Mouse (Mus musculus): ENCODE results near the gene Cd82.

Gene Cd82

DNA sequence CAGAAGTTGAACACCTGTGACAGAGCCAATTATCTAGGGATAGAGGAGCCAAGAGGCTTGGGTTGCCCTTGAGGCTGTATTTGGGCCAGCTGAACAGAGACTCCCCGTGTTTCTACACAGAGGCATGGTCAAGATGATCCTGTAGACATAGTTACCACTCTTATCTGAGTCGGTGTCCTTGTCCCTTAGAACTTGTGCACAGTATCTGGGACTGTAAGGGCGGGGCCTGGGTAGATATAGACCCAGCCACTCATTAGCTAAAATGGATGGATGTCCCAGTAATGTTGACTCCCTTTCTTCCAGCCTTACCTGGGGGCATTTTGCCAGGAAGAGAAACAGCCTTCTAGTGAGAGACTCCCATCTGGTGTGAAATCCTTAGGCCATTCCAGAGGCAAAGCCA is 3.4 kb upstream of the Cd82 start:
- no peak for DNase-seq (ENCODE audit: low spot score in 2 of 2)

GRCm38 (mm10) chr2:93461869-93462714 is 848 bp downstream of the Cd82 start:
- peak; percentile 63 to 75 for DNase-seq (ENCODE audit: low spot score in 2 of 2)

DNA sequence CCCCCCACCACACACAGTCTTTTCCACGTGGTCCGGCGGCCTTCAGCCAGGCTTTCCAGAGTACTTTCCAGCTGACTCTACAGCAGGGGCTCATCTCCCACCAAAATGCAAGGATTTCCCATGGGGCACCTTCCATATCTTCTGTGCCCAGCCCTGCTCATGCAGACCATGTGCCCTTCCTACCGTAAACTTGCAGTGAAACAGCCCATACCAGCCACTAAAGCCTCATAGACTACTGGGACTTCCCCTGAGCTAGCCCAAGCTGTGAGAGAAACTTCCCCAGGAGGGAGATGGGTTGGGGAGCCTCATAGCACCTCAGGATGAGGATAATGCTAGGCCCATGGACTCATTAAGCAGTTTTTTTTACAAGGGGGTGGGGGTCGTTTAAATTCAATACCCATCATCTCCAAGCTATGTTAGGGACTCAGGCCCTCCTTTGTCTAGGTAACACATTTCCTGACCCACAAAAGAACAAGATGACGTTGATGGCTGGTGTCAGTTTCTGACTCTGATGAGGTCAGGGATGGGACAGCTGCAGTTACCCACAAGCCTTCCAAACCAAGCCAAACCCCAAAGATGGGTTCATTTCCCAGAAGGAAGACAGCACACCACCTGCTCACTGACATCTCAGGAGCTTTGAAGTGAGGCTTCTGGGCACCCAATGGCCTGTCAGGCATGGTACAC is 2.0 kb downstream of the Cd82 start:
- no peak for DNase-seq (ENCODE audit: low spot score in 2 of 2)

DNA sequence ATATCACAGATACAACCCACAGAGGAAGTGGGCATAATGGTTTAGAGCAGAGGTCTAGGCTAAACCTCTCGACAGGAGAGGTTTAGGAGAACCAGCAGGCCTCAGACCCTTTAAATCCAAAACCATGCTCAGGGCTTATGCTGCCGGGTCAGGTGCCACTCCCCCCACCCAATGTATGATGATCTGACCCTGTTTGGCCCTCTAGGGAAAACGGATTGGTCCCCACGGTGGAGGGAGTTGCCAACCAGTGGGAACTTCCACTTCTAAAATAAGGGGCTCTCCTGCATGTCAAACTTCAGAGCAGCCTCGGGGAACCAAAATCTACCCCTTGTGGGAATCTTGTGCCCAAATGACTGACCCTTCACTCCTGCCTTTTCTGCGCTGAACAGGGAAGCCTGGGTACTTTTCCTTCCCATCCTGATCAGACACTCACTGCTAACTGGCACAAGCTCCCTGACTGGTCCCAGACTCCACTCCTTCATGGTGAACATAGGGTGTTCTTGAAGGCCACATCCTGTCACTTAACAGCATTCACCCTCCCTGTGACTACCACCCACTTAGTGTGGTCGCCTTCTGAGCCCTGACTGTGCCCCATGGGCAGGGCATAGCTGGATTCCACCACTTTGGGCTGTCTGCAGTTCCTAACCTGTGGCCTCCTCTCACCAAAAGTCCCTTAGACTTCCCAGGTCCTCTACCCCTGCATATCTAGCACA is 3.6 kb downstream of the Cd82 start:
- no peak for DNase-seq (ENCODE audit: low spot score in 2 of 2)

GRCm38 (mm10) chr2:93458332-93459207 is 4.4 kb downstream of the Cd82 start:
- DNase-seq (ENCODE audit: low spot score in 2 of 2), result no peak

DNA sequence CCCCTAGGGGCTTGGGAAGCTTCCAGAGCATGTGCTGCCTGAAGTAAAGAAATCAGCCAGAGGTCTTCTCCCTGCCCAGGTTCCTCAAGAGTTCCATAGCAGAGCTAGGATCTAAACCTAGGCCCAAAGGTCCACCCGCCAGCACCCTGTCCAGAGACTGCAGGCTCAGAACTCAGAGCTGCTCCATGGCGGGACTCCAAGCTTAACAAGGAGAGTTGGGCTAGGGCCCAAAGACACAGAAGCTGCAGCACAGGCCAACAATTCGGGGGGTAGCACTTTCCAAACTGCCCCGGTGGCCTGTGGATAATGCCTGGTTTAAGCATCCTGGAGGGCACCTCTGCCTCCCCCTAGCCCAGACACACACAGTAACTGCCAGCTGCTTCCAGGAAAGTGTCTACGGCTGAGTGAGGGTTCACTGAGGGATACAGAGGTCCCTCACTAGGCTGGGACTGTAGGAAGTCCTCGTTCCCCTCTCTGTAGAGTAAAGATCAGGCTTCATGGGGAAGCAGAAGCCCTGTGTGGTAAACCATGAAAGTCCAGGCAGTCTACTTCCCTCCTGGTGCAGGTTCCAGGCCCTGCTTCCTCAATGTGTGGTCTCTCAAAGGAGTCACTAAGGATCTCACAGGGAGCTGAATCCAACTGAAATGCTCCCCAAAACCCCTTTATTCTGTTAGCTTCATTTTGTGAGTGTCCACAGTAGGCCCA is 5.4 kb downstream of the Cd82 start:
- no peak for DNase-seq (ENCODE audit: low spot score in 2 of 2)

- DNase-seq (ENCODE audit: low spot score in 2 of 2), result no peak
Observed at GRCm38 (mm10) chr2:93456140-93456539, 6.8 kb downstream of the Cd82 start.

DNA sequence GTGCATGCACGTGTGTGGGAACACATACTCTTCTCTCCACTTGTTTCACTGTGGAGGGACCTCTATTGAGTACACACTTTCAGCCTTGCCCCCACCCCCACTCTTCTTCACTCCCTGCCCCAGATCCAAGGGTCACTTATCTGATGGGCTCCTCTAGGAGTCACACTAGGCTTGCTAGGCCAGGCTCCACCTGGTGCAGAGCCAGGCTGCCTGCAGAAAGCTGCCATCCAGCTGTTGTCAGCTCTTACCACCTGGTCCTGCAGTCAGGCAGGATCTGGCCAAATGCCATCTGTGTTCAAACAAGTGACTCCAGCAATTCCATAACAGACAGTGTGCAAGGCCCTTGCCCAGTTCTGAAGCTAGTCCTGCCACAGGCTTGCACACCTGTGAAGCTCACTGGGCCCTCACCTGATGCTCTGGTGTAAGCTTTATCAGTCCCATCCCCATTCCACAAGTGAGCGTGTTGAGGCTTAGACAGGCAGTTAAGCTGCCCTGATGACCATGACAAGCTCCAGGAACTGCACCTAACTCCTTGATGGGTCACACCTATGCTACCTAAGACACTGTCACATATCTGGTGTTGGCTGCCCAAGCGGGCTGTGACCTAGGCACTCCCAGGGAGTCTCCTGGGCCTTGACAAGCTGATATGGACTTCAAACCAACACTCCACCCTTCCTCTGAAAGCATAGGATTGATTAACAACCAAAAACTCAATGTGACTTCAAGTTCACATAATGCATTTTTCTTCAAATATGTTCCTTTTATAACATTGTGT is 7.9 kb downstream of the Cd82 start:
- no peak for DNase-seq (ENCODE audit: low spot score in 2 of 2)

DNA sequence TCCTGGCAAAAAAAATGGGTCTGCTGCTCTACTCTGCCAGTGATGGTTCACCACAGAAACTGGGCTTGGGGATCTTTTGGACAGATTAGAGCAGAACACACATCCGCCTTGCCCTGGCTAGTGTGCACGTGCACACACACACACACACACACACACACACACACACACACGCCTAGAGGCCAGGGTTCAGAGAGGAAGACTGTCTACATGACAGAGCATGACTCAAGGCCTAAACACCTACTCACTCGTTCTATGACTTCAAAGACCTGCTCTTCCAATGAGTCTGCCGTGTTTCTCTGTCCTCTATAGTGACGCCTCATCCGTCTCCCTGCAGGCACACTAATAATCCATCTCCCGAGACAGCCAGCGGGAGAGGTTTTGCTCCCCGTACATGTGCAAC is 8.6 kb downstream of the Cd82 start:
- no peak for DNase-seq (ENCODE audit: low spot score in 2 of 2)

- no peak for DNase-seq (ENCODE audit: low spot score in 2 of 2)
Observed at GRCm38 (mm10) chr2:93453046-93453445, 9.9 kb downstream of the Cd82 start.

DNA sequence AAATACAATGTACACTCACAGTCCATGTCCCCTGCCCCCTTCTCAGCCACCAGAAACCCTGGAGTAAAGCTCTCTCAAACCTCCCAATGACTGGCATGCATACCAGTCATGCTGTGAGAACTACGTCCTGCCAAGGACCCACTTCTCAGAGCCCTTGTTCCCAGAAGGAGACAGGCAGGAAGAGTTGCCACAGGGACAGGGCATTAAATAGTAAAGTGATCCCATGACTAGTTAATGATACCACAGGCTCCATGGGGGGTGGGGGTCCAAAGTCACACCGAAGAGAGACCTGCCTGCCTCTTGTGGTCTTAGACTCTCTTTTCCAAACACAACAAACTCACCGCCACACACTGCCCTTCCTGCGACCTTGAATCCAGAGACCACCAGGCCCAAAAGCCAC is 10.4 kb downstream of the Cd82 start:
- no peak for DNase-seq (ENCODE audit: low spot score in 2 of 2)

- DNase-seq (ENCODE audit: low spot score in 2 of 2), result no peak
Observed at GRCm38 (mm10) chr2:93452057-93452456, 10.9 kb downstream of the Cd82 start.

DNA sequence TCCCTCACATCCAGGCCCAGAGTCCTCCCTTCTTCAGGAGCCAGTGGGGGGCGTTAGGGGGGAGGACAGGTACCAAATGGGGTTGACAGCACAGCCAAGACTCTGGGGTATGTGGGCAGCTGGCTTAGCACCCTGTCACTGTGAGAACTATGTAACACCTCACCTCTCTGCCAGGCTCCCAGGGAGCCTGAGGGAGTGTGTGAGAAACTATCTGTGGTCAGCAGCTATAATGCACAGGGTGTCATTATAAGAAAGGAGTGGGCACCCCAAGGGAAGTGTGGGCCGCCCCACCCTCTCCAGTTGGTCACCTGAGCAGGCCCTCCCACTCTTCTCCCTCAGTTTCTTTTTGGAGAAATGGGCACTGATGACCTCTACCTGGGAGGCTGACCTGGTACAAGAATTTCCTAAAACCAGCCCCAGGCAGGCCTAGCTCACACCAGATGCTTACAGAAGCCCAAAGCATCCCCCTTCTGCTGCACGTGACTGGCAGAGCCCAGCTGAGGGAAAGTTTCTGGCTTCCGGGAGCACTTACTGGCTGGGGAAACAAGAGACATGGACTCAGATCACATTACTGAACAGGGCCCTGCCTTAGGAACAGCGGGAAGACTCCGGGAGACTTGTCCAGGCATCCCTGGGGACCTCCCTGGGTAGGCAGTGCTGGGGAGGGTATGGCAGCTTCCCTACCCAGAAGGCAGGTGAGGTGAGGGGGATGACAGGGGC is 11.6 kb downstream of the Cd82 start:
- DNase-seq (ENCODE audit: low spot score in 2 of 2), result no peak

DNA sequence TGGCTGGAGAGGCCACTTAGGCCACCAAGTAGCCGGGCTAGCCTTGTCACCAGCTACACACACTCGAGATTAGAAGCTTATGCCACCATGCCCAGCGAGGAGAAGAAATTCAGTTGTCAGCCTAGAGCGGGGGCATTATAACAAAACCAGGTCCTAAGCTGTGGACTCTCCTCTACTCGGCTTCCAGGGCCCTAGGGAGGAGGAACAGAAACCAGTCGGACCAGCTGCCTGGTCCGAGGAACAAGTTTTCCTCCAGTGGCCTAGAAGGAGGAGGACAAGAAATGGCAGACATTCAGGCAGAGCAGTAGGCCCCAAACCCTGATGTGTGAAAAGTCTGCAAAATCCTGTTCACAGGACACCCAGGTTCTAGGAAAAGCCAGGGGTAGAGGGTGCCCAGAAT is 12.2 kb downstream of the Cd82 start:
- no peak for DNase-seq (ENCODE audit: low spot score in 2 of 2)

- DNase-seq (ENCODE audit: low spot score in 2 of 2), result no peak
Observed at GRCm38 (mm10) chr2:93449657-93450056, 13.3 kb downstream of the Cd82 start.

DNA sequence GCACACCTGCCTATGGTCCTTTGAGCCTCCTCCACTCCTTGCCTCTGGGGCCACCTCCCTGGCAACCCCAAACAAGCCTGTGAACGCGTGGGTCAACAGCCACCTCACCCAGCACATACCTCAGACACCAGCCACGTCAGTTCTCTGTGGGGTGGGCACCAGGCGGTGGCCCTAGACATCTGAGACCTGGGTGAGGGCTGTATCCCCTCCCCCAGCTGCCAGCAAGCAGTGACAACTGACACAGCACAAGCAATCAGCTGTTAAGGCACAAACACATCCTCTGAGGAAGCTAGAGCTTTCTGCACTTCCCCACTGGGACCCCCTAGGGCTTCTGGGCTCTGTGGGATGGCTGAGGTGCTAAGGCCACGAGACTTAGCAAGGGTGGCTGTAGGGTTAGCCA is 14.2 kb downstream of the Cd82 start:
- no peak for DNase-seq (ENCODE audit: low spot score in 2 of 2)

DNA sequence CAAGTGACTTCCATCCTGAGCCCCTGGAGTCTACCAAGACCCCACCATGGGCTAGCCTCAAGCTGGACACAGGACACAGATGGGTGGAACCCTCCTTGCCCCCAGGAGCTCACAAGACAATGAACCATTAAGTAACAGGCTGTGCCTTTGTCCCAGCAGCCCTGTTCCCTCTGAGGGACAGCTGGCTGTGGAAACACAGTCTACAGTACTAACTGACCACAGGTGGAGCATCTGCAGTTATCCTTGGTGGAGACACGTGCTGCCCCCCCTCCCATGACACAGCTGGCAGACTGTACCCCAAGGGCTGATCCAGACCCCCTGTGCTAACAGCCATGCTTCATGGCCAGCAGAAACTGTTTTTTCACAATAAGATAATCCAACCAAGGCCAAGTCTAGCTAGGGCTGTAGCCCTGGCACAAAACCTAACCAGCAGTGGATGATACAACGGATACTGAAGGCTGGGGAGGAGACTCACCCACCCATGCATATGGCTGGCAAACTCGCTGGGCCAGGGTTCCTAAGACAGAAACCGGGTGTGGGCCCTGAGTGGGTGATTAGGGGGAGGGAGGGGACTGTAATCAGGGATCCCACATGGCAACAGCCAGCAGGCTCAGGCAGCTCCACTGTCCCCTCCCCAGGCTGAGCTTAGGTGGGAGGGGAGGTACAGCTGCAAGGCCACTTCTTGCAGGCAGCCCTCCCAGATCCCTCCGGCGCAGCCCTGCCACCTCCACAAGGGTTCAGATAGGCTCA is 15.3 kb downstream of the Cd82 start:
- no peak for DNase-seq (ENCODE audit: low spot score in 2 of 2)

GRCm38 (mm10) chr2:93446606-93447353 is 16.2 kb downstream of the Cd82 start:
- no peak for DNase-seq (ENCODE audit: low spot score in 2 of 2)
